In the genomic region with DNA sequence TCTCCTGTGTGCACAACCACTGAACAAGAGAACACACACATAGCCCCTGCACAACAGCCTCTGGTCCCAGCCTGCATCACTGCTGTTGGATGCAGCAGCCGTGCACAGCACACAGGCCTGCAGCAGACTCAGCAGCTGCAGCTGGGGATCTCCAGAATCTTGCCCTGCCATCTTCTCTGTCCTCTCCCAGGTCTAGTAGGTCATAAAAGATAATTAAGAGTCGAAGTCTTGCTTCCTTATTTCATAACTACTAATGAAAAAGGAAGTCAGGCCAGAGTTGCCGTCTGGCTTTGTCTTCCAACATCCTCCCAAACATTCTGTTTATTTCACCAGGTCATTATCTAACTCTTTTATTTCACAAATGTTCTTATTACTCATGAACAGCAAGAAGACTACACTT, we compare ENCODE assay signal across 1 mouse cellular context.
A peak's percentile ranks its signal among the peaks of the same experiment; 100 is the strongest.
TF ChIP-seq lines count a peak whose summit lies in the region.

No protein-coding gene starts in this region.

TF ChIP-seq in MEL, 35 proteins besides CTCF, POLR2A, EP300 and RAD21 (continued from another document):
- TF ChIP-seq UBTF (IDR thresholded peaks at IDR 0.05; ENCODE audit: borderline replicate concordance, insufficient read depth, low read depth, low read length) (no peak), SMC3 (IDR thresholded peaks at IDR 0.05; ENCODE audit: low read depth, low read length) (no peak), E2F4 (IDR thresholded peaks at IDR 0.05; ENCODE audit: borderline replicate concordance, low read depth, low read length) (no peak), MYC (IDR thresholded peaks at IDR 0.05; ENCODE audit: low read depth, low read length) (no peak), POLR2AphosphoS5 (IDR thresholded peaks at IDR 0.05; ENCODE audit: borderline replicate concordance, low read depth, low read length) (no peak), ETS1 (IDR thresholded peaks at IDR 0.05; ENCODE audit: low read depth, low read length) (peak; percentile 76), JUND (IDR thresholded peaks at IDR 0.05; ENCODE audit: low read depth, low read length) (no peak), RCOR1 (IDR thresholded peaks at IDR 0.05; ENCODE audit: low read depth, low read length) (no peak), MAX (IDR thresholded peaks at IDR 0.05; ENCODE audit: low read length) (no peak)
